In the genomic region with DNA sequence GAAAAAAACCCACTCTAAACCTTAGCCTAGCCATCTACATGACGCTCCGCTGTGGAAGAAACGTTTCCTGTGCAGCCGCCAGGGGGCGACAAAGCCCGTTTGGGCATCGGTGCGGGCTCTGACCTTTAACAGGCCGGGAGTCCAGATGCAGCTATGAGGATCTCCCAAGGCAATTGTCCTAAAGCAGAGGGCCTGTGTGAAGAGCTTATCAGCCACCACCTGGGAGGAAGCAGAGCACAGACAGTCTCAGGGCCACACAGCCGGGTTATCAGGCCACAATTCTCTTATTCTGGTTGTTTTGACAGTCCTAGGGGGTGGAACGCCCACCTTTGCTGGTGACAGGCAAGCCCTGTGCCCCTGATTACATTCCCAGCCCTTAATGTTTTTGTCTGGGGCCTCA, we compare ENCODE assay signal across 8 mouse cellular contexts. TPM values are rescaled to one million over a fixed set of nuclear protein-coding genes. Genes with fewer than 3 reads are reported as not detected.
A peak's percentile ranks its signal among the peaks of the same experiment; 100 is the strongest.
DNase-seq lines count a peak whose midpoint lies in the region; ATAC-seq and TF ChIP-seq lines count a peak whose summit lies in the region.

No protein-coding gene starts in this region.

- no peak; the same call in 1 of the 2 replicates for TF ChIP-seq POLR2A in bone marrow, adult 2 months (IDR thresholded peaks at IDR 0.05; ENCODE audit: borderline replicate concordance, control insufficient read depth, low read depth, low read length)

- peaks cover 4% of the 10 kb centered on the region; the same call in 1 of the 2 replicates for H3K4me1 ChIP-seq in bone marrow, adult 2 months (ENCODE audit: control insufficient read depth, insufficient read depth, low read length)
- H3K4me1 ChIP-seq in heart, embryonic 13.5 days: peaks cover 6% of the 10 kb centered on the region
- peaks cover 34% of the 10 kb centered on the region for H3K4me1 ChIP-seq in liver, embryonic 13.5 days (replicated peaks)
- H3K4me1 ChIP-seq in stomach, embryonic 15.5 days: peaks cover 2% of the 10 kb centered on the region; the same call in 1 of the 2 replicates

- H3K36me3 ChIP-seq in heart, embryonic 13.5 days: no peaks in the 10 kb centered on the region
- H3K36me3 ChIP-seq in liver, embryonic 13.5 days: no peaks in the 10 kb centered on the region
- no peaks in the 10 kb centered on the region for H3K36me3 ChIP-seq in stomach, embryonic 15.5 days

- peak; percentile 88 for ATAC-seq in erythroblast, adult 5-6 weeks (replicated peaks; ENCODE audit: low FRiP score, poor library complexity, severe bottlenecking)
- ATAC-seq in heart, embryonic 13.5 days (ENCODE audit: extremely low read depth, insufficient number of reproducible peaks, low FRiP score, low TSS enrichment): peak; percentile 67; the same call in 1 of the 2 replicates
- ATAC-seq in liver, embryonic 13.5 days (ENCODE audit: low read depth): peak; percentile 88
- ATAC-seq in stomach, embryonic 15.5 days (ENCODE audit: insufficient read depth, low FRiP score, low read depth): peak; percentile 68; the same call in 1 of the 2 replicates

- H3K27me3 ChIP-seq in heart, embryonic 13.5 days (replicated peaks): peaks cover 22% of the 10 kb centered on the region
- peaks cover 17% of the 10 kb centered on the region for H3K27me3 ChIP-seq in liver, embryonic 13.5 days
- H3K27me3 ChIP-seq in stomach, embryonic 15.5 days (replicated peaks): peaks cover 12% of the 10 kb centered on the region

- 6% methylated on average over 11 of the region's 11 CpGs for WGBS in bone marrow, adult 2 months
- 6% methylated on average over 11 of the region's 11 CpGs for WGBS in heart, embryonic 13.5 days
- WGBS in liver, embryonic 13.5 days (ENCODE audit: insufficient replicate concordance): 3% methylated on average over 11 of the region's 11 CpGs
- 8% methylated on average over 11 of the region's 11 CpGs for WGBS in stomach, embryonic 15.5 days

- no peak overlapping the region for H3K4me3 ChIP-seq in bone marrow, adult 2 months (replicated peaks; ENCODE audit: control insufficient read depth, low read depth, low read length)
- no peak overlapping the region for H3K4me3 ChIP-seq in heart, embryonic 13.5 days
- H3K4me3 ChIP-seq in liver, embryonic 13.5 days (replicated peaks): no peak overlapping the region
- no peak overlapping the region for H3K4me3 ChIP-seq in stomach, embryonic 15.5 days (replicated peaks)

- H3K9ac ChIP-seq in heart, embryonic 13.5 days: no peak overlapping the region
- H3K9ac ChIP-seq in liver, embryonic 13.5 days: peak overlapping the region; percentile 22; the same call in 1 of the 2 replicates
- H3K9ac ChIP-seq in stomach, embryonic 15.5 days: no peak overlapping the region

- no peaks in the 10 kb centered on the region for H3K9me3 ChIP-seq in heart, embryonic 13.5 days
- no peaks in the 10 kb centered on the region for H3K9me3 ChIP-seq in liver, embryonic 13.5 days (replicated peaks)
- H3K9me3 ChIP-seq in stomach, embryonic 15.5 days: no peaks in the 10 kb centered on the region

- peak; percentile 97 for TF ChIP-seq CTCF in bone marrow, adult 2 months (IDR thresholded peaks at IDR 0.05; ENCODE audit: control insufficient read depth, insufficient read depth, low read length)

- H3K27ac ChIP-seq in bone marrow, adult 2 months (ENCODE audit: control insufficient read depth, insufficient read depth, low read depth, low read length, poor library complexity): no peak overlapping the region
- H3K27ac ChIP-seq in heart, embryonic 13.5 days (replicated peaks): no peak overlapping the region
- H3K27ac ChIP-seq in liver, embryonic 13.5 days: peak overlapping the region; percentile 77
- no peak overlapping the region for H3K27ac ChIP-seq in stomach, embryonic 15.5 days

- peak; percentile 94 to 95 for DNase-seq in B cell, adult 2 months
- DNase-seq in kidney, postnatal 14 days: peak; percentile 89
- peak; percentile 84 for DNase-seq in liver, embryonic 13.5 days
- DNase-seq in neural tube, embryonic 10.5 days (ENCODE audit: extremely low spot score, low spot score): peak; percentile 90

- no peak overlapping the region for H3K4me2 ChIP-seq in heart, embryonic 13.5 days
- 0 out of 2 replicates have a peak overlapping the region, but pooled peaks have one; percentile 34 for H3K4me2 ChIP-seq in liver, embryonic 13.5 days
- no peak overlapping the region for H3K4me2 ChIP-seq in stomach, embryonic 15.5 days

RNA-seq across cellular contexts. Expression of gene Ap1m2, which starts 1.3 kb away (rescaled TPM):
- polyA plus RNA-seq in bone marrow, adult 2 months (2011; ENCODE audit: insufficient read depth, insufficient read length, low replicate concordance, missing spikeins): 1.8 TPM in 1 of 2 replicates, not detected in the other
- total RNA-seq in erythroblast, adult 5-6 weeks (2015; ENCODE audit: low replicate concordance): 0.58 TPM in 1 of 2 replicates, not detected in the other
- not detected in 2 replicates for total RNA-seq in erythroblast, adult 5-6 weeks (2017; ENCODE audit: low replicate concordance)
- 1.7 and 2.1 TPM in 2 replicates for polyA plus RNA-seq in heart, embryonic 13.5 days (2015; fragmentation: Nextera tagmentation; extraction: Ambion mirVana)
- polyA plus RNA-seq in liver, embryonic 13.5 days (2015; fragmentation: Nextera tagmentation; extraction: Ambion mirVana): 0.17 and 0.24 TPM in 2 replicates
- 67.7 and 74.2 TPM in 2 replicates for polyA plus RNA-seq in stomach, embryonic 15.5 days (2015; fragmentation: Nextera tagmentation; extraction: Ambion mirVana)

RNA-seq across cellular contexts. Expression of gene Slc44a2, which starts 7.1 kb away (rescaled TPM):
- 57.3 and 106 TPM in 2 replicates for polyA plus RNA-seq in bone marrow, adult 2 months (2011; ENCODE audit: insufficient read depth, insufficient read length, low replicate concordance, missing spikeins)
- total RNA-seq in erythroblast, adult 5-6 weeks (2015; ENCODE audit: low replicate concordance): 10.6 and 17.1 TPM in 2 replicates
- 11.7 and 14.5 TPM in 2 replicates for total RNA-seq in erythroblast, adult 5-6 weeks (2017; ENCODE audit: low replicate concordance)
- 56.9 and 60.3 TPM in 2 replicates for polyA plus RNA-seq in heart, embryonic 13.5 days (2015; fragmentation: Nextera tagmentation; extraction: Ambion mirVana)
- polyA plus RNA-seq in liver, embryonic 13.5 days (2015; fragmentation: Nextera tagmentation; extraction: Ambion mirVana): 17.3 and 19.1 TPM in 2 replicates
- polyA plus RNA-seq in stomach, embryonic 15.5 days (2015; fragmentation: Nextera tagmentation; extraction: Ambion mirVana): 89.1 and 95.7 TPM in 2 replicates

RNA-seq across cellular contexts. Expression of gene Cdkn2d, which starts 22.2 kb away (rescaled TPM):
- polyA plus RNA-seq in bone marrow, adult 2 months (2011; ENCODE audit: insufficient read depth, insufficient read length, low replicate concordance, missing spikeins): 84.1 and 99.0 TPM in 2 replicates
- total RNA-seq in erythroblast, adult 5-6 weeks (2015; ENCODE audit: low replicate concordance): 29.4 and 40.1 TPM in 2 replicates
- total RNA-seq in erythroblast, adult 5-6 weeks (2017; ENCODE audit: low replicate concordance): 15.9 and 25.5 TPM in 2 replicates
- polyA plus RNA-seq in heart, embryonic 13.5 days (2015; fragmentation: Nextera tagmentation; extraction: Ambion mirVana): 80.4 and 101 TPM in 2 replicates
- polyA plus RNA-seq in liver, embryonic 13.5 days (2015; fragmentation: Nextera tagmentation; extraction: Ambion mirVana): 104 and 105 TPM in 2 replicates
- polyA plus RNA-seq in stomach, embryonic 15.5 days (2015; fragmentation: Nextera tagmentation; extraction: Ambion mirVana): 44.4 and 50.0 TPM in 2 replicates

RNA-seq across cellular contexts. Expression of gene Kri1, which starts 25.6 kb away (rescaled TPM):
- 50.1 and 105 TPM in 2 replicates for polyA plus RNA-seq in bone marrow, adult 2 months (2011; ENCODE audit: insufficient read depth, insufficient read length, low replicate concordance, missing spikeins)
- 14.0 and 26.7 TPM in 2 replicates for total RNA-seq in erythroblast, adult 5-6 weeks (2015; ENCODE audit: low replicate concordance)
- 16.7 and 22.3 TPM in 2 replicates for total RNA-seq in erythroblast, adult 5-6 weeks (2017; ENCODE audit: low replicate concordance)
- 12.7 and 13.2 TPM in 2 replicates for polyA plus RNA-seq in heart, embryonic 13.5 days (2015; fragmentation: Nextera tagmentation; extraction: Ambion mirVana)
- 9.9 and 10.3 TPM in 2 replicates for polyA plus RNA-seq in liver, embryonic 13.5 days (2015; fragmentation: Nextera tagmentation; extraction: Ambion mirVana)
- 14.4 and 14.5 TPM in 2 replicates for polyA plus RNA-seq in stomach, embryonic 15.5 days (2015; fragmentation: Nextera tagmentation; extraction: Ambion mirVana)

RNA-seq across cellular contexts. Expression of gene Atg4d, which starts 48.3 kb away (rescaled TPM):
- polyA plus RNA-seq in bone marrow, adult 2 months (2011; ENCODE audit: insufficient read depth, insufficient read length, low replicate concordance, missing spikeins): 42.9 and 74.7 TPM in 2 replicates
- total RNA-seq in erythroblast, adult 5-6 weeks (2015; ENCODE audit: low replicate concordance): 11.9 TPM in 2 replicates
- 31.9 and 59.8 TPM in 2 replicates for total RNA-seq in erythroblast, adult 5-6 weeks (2017; ENCODE audit: low replicate concordance)
- polyA plus RNA-seq in heart, embryonic 13.5 days (2015; fragmentation: Nextera tagmentation; extraction: Ambion mirVana): 41.6 and 51.4 TPM in 2 replicates
- 85.5 and 86.2 TPM in 2 replicates for polyA plus RNA-seq in liver, embryonic 13.5 days (2015; fragmentation: Nextera tagmentation; extraction: Ambion mirVana)
- 49.9 and 51.3 TPM in 2 replicates for polyA plus RNA-seq in stomach, embryonic 15.5 days (2015; fragmentation: Nextera tagmentation; extraction: Ambion mirVana)

Comparison
In these comparisons a context has a peak if more than half of its experiments do, and no peak if none do; other contexts are left out.
1. RNA of gene Ap1m2, which starts 1.3 kb away (polyA plus RNA-seq): 67.7 to 74.2 TPM in stomach, embryonic 15.5 days; 1.7 to 2.1 TPM in heart, embryonic 13.5 days, 1.8 TPM in bone marrow, adult 2 months and 0.17 to 0.24 TPM in liver, embryonic 13.5 days; every median in the first group is over 10 times any median in the second.
2. Peak in every context shown above with its lines, with median percentiles within 50 percentile points of each other: DNase-seq and ATAC-seq.